Mouse (Mus musculus): Measurements from ENCODE around the gene Il18rap.

GRCm38 (mm10) chr1:40472401-40472800 lies 42.8 kb upstream of the Il18rap start:
- TF ChIP-seq CTCF (IDR thresholded peaks at IDR 0.05; ENCODE audit: low read depth) (no peak), EP300 (optimal IDR thresholded peaks at IDR 0.05) (no peak)

Measured in stomach, postnatal 0 days (tissue).